Mouse (Mus musculus) midbrain, postnatal 0 days (tissue): ENCODE measurements around the gene Adam8. TPM values are rescaled to one million over a fixed set of nuclear protein-coding genes. Genes with fewer than 3 reads are reported as not detected.

Experiments
- ATAC-seq: fragments of 200-750 bp; cut with Nextera tagmentation; 2 replicates; pipeline ENCODE4 v1.8.0; 2017; ENCODE audit warnings: moderate number of reproducible peaks, mild to moderate bottlenecking, moderate TSS enrichment, moderate library complexity; ENCODE audit not compliant: low FRiP score
- DNase-seq: peaks from one replicate; pipeline ENCODE4 v3.0.0-alpha.2; 2015; ENCODE audit warnings: low spot score
- H3K27ac ChIP-seq: fragments of 300-500 bp; sonication (generic); 2 replicates; pipeline ENCODE4 v1.5.1; 2014; ENCODE audit warnings: low read depth, mild to moderate bottlenecking, low read length, mixed read lengths
- H3K27me3 ChIP-seq: fragments of 300-500 bp; sonication (generic); 2 replicates; pipeline ENCODE4 v1.6.1; 2014; ENCODE audit warnings: low read length, control low read depth, mixed read lengths; ENCODE audit not compliant: insufficient read depth
- H3K36me3 ChIP-seq: fragments of 300-500 bp; sonication (generic); 2 replicates; pipeline ENCODE4 v1.6.1; 2014; ENCODE audit warnings: low read length, control low read depth, mixed read lengths; ENCODE audit not compliant: insufficient read depth
- H3K4me1 ChIP-seq: fragments of 300-500 bp; sonication (generic); 2 replicates; pipeline ENCODE4 v1.6.1; 2014; ENCODE audit warnings: mild to moderate bottlenecking, control low read depth, antibody characterized with exemption, low read length, mixed read lengths; ENCODE audit not compliant: insufficient read depth
- H3K4me2 ChIP-seq: fragments of 300-500 bp; sonication (generic); 2 replicates; pipeline ENCODE4 v1.6.1; 2014; ENCODE audit warnings: low read depth, mild to moderate bottlenecking, low read length, mixed read lengths; ENCODE audit not compliant: poor library complexity, severe bottlenecking
- H3K4me3 ChIP-seq: fragments of 300-500 bp; sonication (generic); 2 replicates; pipeline ENCODE4 v1.5.1; 2014; ENCODE audit warnings: low read depth, mild to moderate bottlenecking, low read length, moderate library complexity
- H3K9ac ChIP-seq: fragments of 300-500 bp; sonication (generic); replicated peaks from 2 replicates; pipeline ENCODE4 v1.6.1; 2014; ENCODE audit warnings: mild to moderate bottlenecking, low read length, moderate library complexity, mixed read lengths; ENCODE audit not compliant: poor library complexity, severe bottlenecking
- H3K9me3 ChIP-seq: fragments of 300-500 bp; sonication (generic); 2 replicates; pipeline ENCODE4 v1.6.1; 2016; ENCODE audit warnings: low read length, control low read depth
- CTCF ChIP-seq: IDR thresholded peaks from 2 replicates; pipeline ENCODE4 v1.5.1; 2016; ENCODE audit warnings: antibody characterized with exemption, mild to moderate bottlenecking
- WGBS: fragments of 180-500 bp; shearing (Covaris S2); extraction: QIAGEN DNeasy Blood & Tissue Kit; methylation state at CpG from one replicate; pipeline ENCODE4 v1.1.7; 2014; 5-methylcytosine and 5-hydroxymethylcytosine counted together
- polyA plus RNA-seq: library from polyadenylated mRNA; unstranded; fragments of >200 nt; fragmentation: Nextera tagmentation; extraction: Ambion mirVana; gene quantifications from 2 replicates; pipeline ENCODE4 v1.2.1, GENCODE M21; 2015
- total RNA-seq: library from RNA; depleted of rRNA; stranded (reverse); fragments of >200 nt; gene quantifications from 2 replicates; pipeline ENCODE4 v1.2.3, GENCODE M21; 2014

Gene Adam8
- total and polyA plus RNA-seq, 2 experiments from 2014 or later, result 0.42 to 2.7 TPM

GRCm38 (mm10) chr7:139956658-139957057 lies 35.7 kb downstream of the Adam8 start:
- WGBS, result 82% methylated on average over 3 of the region's 3 CpGs

GRCm38 (mm10) chr7:139955505-139955904 lies 36.9 kb downstream of the Adam8 start:
- no peak for TF ChIP-seq CTCF
- Histone ChIP-seq H3K4me2 (no peak overlapping the region), H3K4me1 (peaks cover 4% of the 10 kb centered on the region), H3K36me3 (no peaks in the 10 kb centered on the region), H3K9me3 (no peaks in the 10 kb centered on the region), H3K4me3 (no peak overlapping the region), H3K27me3 (peaks cover 5% of the 10 kb centered on the region; the same call in 1 of the 2 replicates), H3K9ac (no peak overlapping the region), H3K27ac (no peak overlapping the region)
- DNase-seq (no peak), ATAC-seq (no peak)
- 76% methylated on average over 4 of the region's 4 CpGs for WGBS

More at GRCm38 (mm10) chr7:139956658-139957057, 35.7 kb downstream of the Adam8 start:
- H3K4me1 ChIP-seq, result no peaks in the 10 kb centered on the region
- no peak for ATAC-seq
- H3K27ac ChIP-seq, result no peak overlapping the region
- DNase-seq, result no peak
- no peak overlapping the region for H3K4me3 ChIP-seq
- TF ChIP-seq CTCF, result no peak
- H3K4me2 ChIP-seq, result no peak overlapping the region
- H3K36me3 ChIP-seq, result no peaks in the 10 kb centered on the region
- no peaks in the 10 kb centered on the region for H3K9me3 ChIP-seq
- H3K9ac ChIP-seq, result no peak overlapping the region
- no peaks in the 10 kb centered on the region for H3K27me3 ChIP-seq

- TF ChIP-seq CTCF, result no peak
- H3K27me3 ChIP-seq, result peaks cover 24% of the 10 kb centered on the region; the same call in 1 of the 2 replicates
- H3K4me1 ChIP-seq, result peaks cover 11% of the 10 kb centered on the region
- no peaks in the 10 kb centered on the region for H3K9me3 ChIP-seq
- 48% methylated on average over 6 of the region's 6 CpGs for WGBS
- H3K4me2 ChIP-seq, result no peak overlapping the region
- no peaks in the 10 kb centered on the region for H3K36me3 ChIP-seq
- no peak overlapping the region for H3K4me3 ChIP-seq
- ATAC-seq (no peak), DNase-seq (no peak)
- H3K27ac ChIP-seq, result no peak overlapping the region
- no peak overlapping the region for H3K9ac ChIP-seq
These were observed 40.2 kb downstream of the Adam8 start for GRCm38 (mm10) chr7:139951991-139952633.

GRCm38 (mm10) chr7:139951079-139951478 lies 41.3 kb downstream of the Adam8 start:
- TF ChIP-seq CTCF, result no peak

GRCm38 (mm10) chr7:139950283-139950971 lies 41.9 kb downstream of the Adam8 start:
- Histone ChIP-seq H3K9ac (no peak overlapping the region; the same call in 1 of the 2 replicates), H3K4me1 (peaks cover 11% of the 10 kb centered on the region), H3K4me3 (peak overlapping the region; percentile 35), H3K4me2 (peak overlapping the region; percentile 75), H3K27ac (no peak overlapping the region), H3K27me3 (peaks cover 38% of the 10 kb centered on the region), H3K36me3 (no peaks in the 10 kb centered on the region), H3K9me3 (no peaks in the 10 kb centered on the region)
- DNase-seq, result no peak
- ATAC-seq, result peak; percentile 3; the same call in 1 of the 2 replicates
- no peak for TF ChIP-seq CTCF
- under 1% methylated on average over 33 of the region's 33 CpGs for WGBS

More at GRCm38 (mm10) chr7:139951079-139951478, 41.3 kb downstream of the Adam8 start:
- H3K9me3 ChIP-seq, result no peaks in the 10 kb centered on the region
- peak overlapping the region; percentile 75 for H3K4me2 ChIP-seq
- 8% methylated on average over 16 of the region's 16 CpGs for WGBS
- peaks cover 11% of the 10 kb centered on the region for H3K4me1 ChIP-seq
- no peak overlapping the region for H3K27ac ChIP-seq
- H3K4me3 ChIP-seq, result peak overlapping the region; percentile 35
- DNase-seq (no peak), ATAC-seq (no peak)
- H3K36me3 ChIP-seq, result no peaks in the 10 kb centered on the region
- H3K27me3 ChIP-seq, result peaks cover 32% of the 10 kb centered on the region; the same call in 1 of the 2 replicates
- no peak overlapping the region for H3K9ac ChIP-seq

GRCm38 (mm10) chr7:139949893-139950282 lies 42.5 kb downstream of the Adam8 start:
- ATAC-seq (peak; percentile 47; the same call in 1 of the 2 replicates), DNase-seq (peak; percentile 61)
- peak; percentile 69 for TF ChIP-seq CTCF
- Histone ChIP-seq H3K27me3 (peaks cover 44% of the 10 kb centered on the region), H3K9ac (no peak overlapping the region), H3K4me3 (peak overlapping the region; percentile 35), H3K4me1 (peaks cover 11% of the 10 kb centered on the region), H3K27ac (no peak overlapping the region), H3K9me3 (no peaks in the 10 kb centered on the region), H3K36me3 (no peaks in the 10 kb centered on the region), H3K4me2 (peak overlapping the region; percentile 75)
- WGBS, result 2% methylated on average over 15 of the region's 15 CpGs
